In the genomic region with DNA sequence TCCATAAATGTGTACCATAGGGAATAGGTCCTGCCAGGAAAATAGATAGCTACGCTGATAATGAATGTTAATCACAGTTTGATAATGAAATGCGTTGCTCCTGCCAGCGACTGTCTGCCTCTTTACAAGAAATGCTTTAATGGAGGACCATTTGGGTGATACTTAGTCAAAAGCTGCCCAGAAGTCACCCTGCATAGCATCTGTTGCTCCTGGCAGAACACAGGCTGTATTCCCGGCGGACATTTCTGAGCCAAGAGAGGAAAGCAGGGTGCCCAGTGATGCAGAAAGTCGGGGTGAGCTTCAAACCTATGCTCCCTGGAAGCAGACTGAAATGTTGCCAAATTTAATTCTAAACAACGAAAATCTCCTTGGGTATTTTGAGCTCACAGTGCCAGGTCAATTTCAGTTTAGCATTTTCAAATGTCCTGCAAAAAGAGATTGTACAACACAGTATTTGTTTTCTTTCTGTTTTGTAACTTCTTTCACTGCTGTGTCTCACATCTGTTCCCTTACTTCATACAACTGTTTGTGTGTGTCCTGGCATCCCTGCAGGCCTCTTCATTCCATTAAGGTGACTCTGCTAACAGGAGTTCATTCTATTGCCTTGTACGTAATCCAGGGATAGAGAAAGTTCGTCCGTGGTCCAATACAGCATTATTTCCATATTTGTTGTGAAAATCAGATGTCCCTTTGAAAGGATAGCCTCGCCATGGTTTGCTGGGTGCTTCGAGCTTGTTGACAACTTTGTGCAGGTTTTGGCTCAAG, we compare ENCODE assay signal across 18 mouse cellular contexts. TPM values are rescaled to one million over a fixed set of nuclear protein-coding genes. Genes with fewer than 3 reads are reported as not detected.
A peak's percentile ranks its signal among the peaks of the same experiment; 100 is the strongest.
DNase-seq lines count a peak whose midpoint lies in the region; ATAC-seq lines count a peak whose summit lies in the region.
"Had no signal": no experiment of that assay in that cellular context is flagged by ENCODE, and none has a peak within 500 bp of the region (broad histone marks: within the 10 kb centered on the region; RNA-seq: fewer than 3 reads in every experiment).

No protein-coding gene starts in this region.

- no peak overlapping the region for H3K4me3 ChIP-seq in kidney, embryonic 16.5 days (ENCODE audit: low read length)
- H3K4me3 ChIP-seq: limb, embryonic 12.5 days; midbrain, embryonic 12.5 days; neural tube, embryonic 13.5 days had no signal

- H3K4me1 ChIP-seq in kidney, embryonic 16.5 days (ENCODE audit: insufficient read depth, low read length) = no peaks in the 10 kb centered on the region
- H3K4me1 ChIP-seq: limb, embryonic 12.5 days; neural tube, embryonic 13.5 days had no signal

- peaks cover 4% of the 10 kb centered on the region; the same call in 1 of the 2 replicates for H3K9me3 ChIP-seq in kidney, embryonic 16.5 days (ENCODE audit: low read length)
- H3K9me3 ChIP-seq: limb, embryonic 12.5 days had no signal

- no peaks in the 10 kb centered on the region for H3K36me3 ChIP-seq in kidney, embryonic 16.5 days (ENCODE audit: insufficient read depth, low read length)
- H3K36me3 ChIP-seq: limb, embryonic 12.5 days; midbrain, embryonic 12.5 days; neural tube, embryonic 13.5 days had no signal

- no peak overlapping the region for H3K9ac ChIP-seq in kidney, embryonic 16.5 days (replicated peaks; ENCODE audit: low read length)
- H3K9ac ChIP-seq: limb, embryonic 12.5 days; midbrain, embryonic 12.5 days; neural tube, embryonic 13.5 days had no signal

- WGBS in kidney, embryonic 16.5 days = 83% methylated on average over 12 of the region's 12 CpGs

- DNase-seq in cerebellum, postnatal 14 days = peak; percentile 52
- no peak for DNase-seq in cerebellum, adult 11 months
- DNase-seq in heart, postnatal 14 days = peak; percentile 8 to 19
- no peak for DNase-seq in heart, adult 8-10 months (ENCODE audit: low spot score)
- peak; percentile 25 for DNase-seq in 3134 (ENCODE audit: extremely low read depth, insufficient read length, low spot score)
- DNase-seq in fibroblast of lung, adult 2 months (ENCODE audit: low read depth) = peak; percentile 36
- DNase-seq in kidney, adult 18-20 months = no peak
- DNase-seq: cerebellum, adult 18-20 months; kidney, postnatal 25 days; lung, postnatal 36 days; spleen, adult 18-20 months; thymus, postnatal 4 days had no signal

- no peaks in the 10 kb centered on the region for H3K27me3 ChIP-seq in kidney, embryonic 16.5 days (ENCODE audit: insufficient read depth, low read length)
- H3K27me3 ChIP-seq: limb, embryonic 12.5 days; midbrain, embryonic 12.5 days; neural tube, embryonic 13.5 days had no signal

- H3K27ac ChIP-seq in kidney, embryonic 16.5 days (ENCODE audit: low read length) = no peak overlapping the region
- H3K27ac ChIP-seq: limb, embryonic 12.5 days; midbrain, embryonic 12.5 days; neural tube, embryonic 13.5 days had no signal

- intact Hi-C loops in heart, postnatal 14 days (cut with DNase I) = no loop called here

- ATAC-seq in kidney, embryonic 16.5 days (ENCODE audit: low FRiP score, low TSS enrichment) = no peak
- ATAC-seq: intestine, postnatal 0 days had no signal

- no peak overlapping the region for H3K4me2 ChIP-seq in kidney, embryonic 16.5 days (replicated peaks; ENCODE audit: low read depth, low read length)
- H3K4me2 ChIP-seq: limb, embryonic 12.5 days; midbrain, embryonic 12.5 days; neural tube, embryonic 13.5 days had no signal

RNA-seq across cellular contexts. Expression of a gene that starts 38.4 kb away (rescaled TPM):
- total RNA-seq in heart, postnatal 14 days (2021) = under 1 TPM; 0.29 TPM
- under 1 TPM; 0.06 to 0.32 (median 0.14) TPM for total RNA-seq in heart, adult 8-10 months (2022)
- 2.0 and 2.4 TPM in 2 replicates for polyA plus RNA-seq in kidney, embryonic 16.5 days (2015; fragmentation: Nextera tagmentation; extraction: Ambion mirVana)
- polyA plus RNA-seq: C2C12 had no signal

RNA-seq across cellular contexts. Expression of a gene that starts 39.7 kb away (rescaled TPM):
- 1 to 10 TPM; 2.5 to 3.3 TPM for total RNA-seq in heart, postnatal 14 days (2021)
- total RNA-seq in heart, adult 8-10 months (2022) = 1 to 10 TPM; 1.7 to 2.5 (median 2.1) TPM
- polyA plus RNA-seq in kidney, embryonic 16.5 days (2015; fragmentation: Nextera tagmentation; extraction: Ambion mirVana) = 9.0 and 9.5 TPM in 2 replicates

RNA-seq across cellular contexts. Expression of a gene that starts 39.8 kb away (rescaled TPM):
- 1 to 10 TPM; 6.2 to 7.6 TPM for total RNA-seq in heart, postnatal 14 days (2021)
- 1 to 10 TPM; 4.6 to 7.5 (median 5.3) TPM for total RNA-seq in heart, adult 8-10 months (2022)
- 16.9 and 17.4 TPM in 2 replicates for polyA plus RNA-seq in kidney, embryonic 16.5 days (2015; fragmentation: Nextera tagmentation; extraction: Ambion mirVana)

Comparison
In these comparisons a context has a peak if more than half of its experiments do, and no peak if none do; other contexts are left out.
1. DNase-seq: peak in cerebellum, postnatal 14 days (2 of 2), heart, postnatal 14 days (2 of 2), 3134 (single experiment) and fibroblast of lung, adult 2 months (single experiment); none in cerebellum, adult 11 months (single experiment), heart, adult 8-10 months (single experiment) and kidney, adult 18-20 months (single experiment).